Mouse (Mus musculus): ENCODE data around the gene Rfx1. TPM values are rescaled to one million over a fixed set of nuclear protein-coding genes. Genes with fewer than 3 reads are reported as not detected.

Gene Rfx1
- polyA plus RNA-seq, 2 experiments = 9.8 to 30.4 TPM

GRCm38 (mm10) chr8:84073230-84073976 is 6.8 kb downstream of the Rfx1 start:
- Histone ChIP-seq H3K4me3 (replicated peaks; ENCODE audit: low read length) (no peak overlapping the region), H3K27ac (replicated peaks; ENCODE audit: low read depth, low read length) (no peak overlapping the region), H3K4me1 (ENCODE audit: control insufficient read depth, insufficient read depth, low read length) (peaks cover 6% of the 10 kb centered on the region; the same call in 1 of the 2 replicates), H3K9ac (ENCODE audit: low read depth, low read length, severe bottlenecking) (no peak overlapping the region), H3K9me3 (ENCODE audit: control insufficient read depth, low read length) (no peaks in the 10 kb centered on the region), H3K4me2 (replicated peaks; ENCODE audit: low read depth, low read length, severe bottlenecking) (no peak overlapping the region), H3K27me3 (ENCODE audit: control insufficient read depth, insufficient read depth, low read length) (no peaks in the 10 kb centered on the region), H3K36me3 (ENCODE audit: control insufficient read depth, insufficient read depth, low read length) (peaks cover 20% of the 10 kb centered on the region)
- no peak for TF ChIP-seq POLR2A (IDR thresholded peaks at IDR 0.05; ENCODE audit: borderline replicate concordance, extremely low read depth, insufficient read depth, insufficient read length)
- ATAC-seq (ENCODE audit: low FRiP score, low read depth) (no peak), DNase-seq (ENCODE audit: low spot score) (no peak)
- 63% methylated on average over 9 of the region's 10 CpGs for WGBS

GRCm38 (mm10) chr8:84076412-84076811 is 9.8 kb downstream of the Rfx1 start:
- H3K9ac ChIP-seq (ENCODE audit: low read depth, low read length, severe bottlenecking) = no peak overlapping the region
- H3K27me3 ChIP-seq (ENCODE audit: control insufficient read depth, insufficient read depth, low read length) = no peaks in the 10 kb centered on the region
- no peak for TF ChIP-seq POLR2A (IDR thresholded peaks at IDR 0.05; ENCODE audit: borderline replicate concordance, extremely low read depth, insufficient read depth, insufficient read length)
- H3K36me3 ChIP-seq (ENCODE audit: control insufficient read depth, insufficient read depth, low read length) = peaks cover 38% of the 10 kb centered on the region
- no peaks in the 10 kb centered on the region for H3K9me3 ChIP-seq (ENCODE audit: control insufficient read depth, low read length)
- no peak overlapping the region for H3K4me3 ChIP-seq (replicated peaks; ENCODE audit: low read length)
- no peak overlapping the region for H3K27ac ChIP-seq (replicated peaks; ENCODE audit: low read depth, low read length)
- DNase-seq (ENCODE audit: low spot score) = no peak
- H3K4me1 ChIP-seq (ENCODE audit: control insufficient read depth, insufficient read depth, low read length) = peaks cover 6% of the 10 kb centered on the region; the same call in 1 of the 2 replicates
- ATAC-seq (ENCODE audit: low FRiP score, low read depth) = no peak
- H3K4me2 ChIP-seq (replicated peaks; ENCODE audit: low read depth, low read length, severe bottlenecking) = no peak overlapping the region
- WGBS = 96% methylated on average over 1 of the region's 1 CpGs

- Histone ChIP-seq H3K27me3 (ENCODE audit: control insufficient read depth, insufficient read depth, low read length) (no peaks in the 10 kb centered on the region), H3K4me2 (replicated peaks; ENCODE audit: low read depth, low read length, severe bottlenecking) (no peak overlapping the region), H3K27ac (replicated peaks; ENCODE audit: low read depth, low read length) (no peak overlapping the region), H3K9me3 (ENCODE audit: control insufficient read depth, low read length) (no peaks in the 10 kb centered on the region), H3K4me1 (ENCODE audit: control insufficient read depth, insufficient read depth, low read length) (peaks cover 4% of the 10 kb centered on the region; the same call in 1 of the 2 replicates), H3K9ac (ENCODE audit: low read depth, low read length, severe bottlenecking) (no peak overlapping the region), H3K36me3 (ENCODE audit: control insufficient read depth, insufficient read depth, low read length) (peaks cover 41% of the 10 kb centered on the region), H3K4me3 (replicated peaks; ENCODE audit: low read length) (no peak overlapping the region)
- no peak for TF ChIP-seq POLR2A (IDR thresholded peaks at IDR 0.05; ENCODE audit: borderline replicate concordance, extremely low read depth, insufficient read depth, insufficient read length)
- no peak for ATAC-seq (ENCODE audit: low FRiP score, low read depth)
- no peak for DNase-seq (ENCODE audit: low spot score)
- 49% methylated on average over 3 of the region's 3 CpGs for whole genome bisulfite sequencing
Measured at GRCm38 (mm10) chr8:84076849-84077248, 10.2 kb downstream of the Rfx1 start.

GRCm38 (mm10) chr8:84079206-84079605 is 12.6 kb downstream of the Rfx1 start:
- Histone ChIP-seq H3K4me1 (ENCODE audit: control insufficient read depth, insufficient read depth, low read length) (no peaks in the 10 kb centered on the region), H3K27ac (replicated peaks; ENCODE audit: low read depth, low read length) (no peak overlapping the region), H3K9ac (ENCODE audit: low read depth, low read length, severe bottlenecking) (no peak overlapping the region), H3K27me3 (ENCODE audit: control insufficient read depth, insufficient read depth, low read length) (no peaks in the 10 kb centered on the region), H3K4me3 (replicated peaks; ENCODE audit: low read length) (no peak overlapping the region), H3K36me3 (ENCODE audit: control insufficient read depth, insufficient read depth, low read length) (peaks cover 65% of the 10 kb centered on the region), H3K4me2 (replicated peaks; ENCODE audit: low read depth, low read length, severe bottlenecking) (no peak overlapping the region), H3K9me3 (ENCODE audit: control insufficient read depth, low read length) (no peaks in the 10 kb centered on the region)
- 74% methylated on average over 5 of the region's 5 CpGs for WGBS
- TF ChIP-seq POLR2A (IDR thresholded peaks at IDR 0.05; ENCODE audit: borderline replicate concordance, extremely low read depth, insufficient read depth, insufficient read length) = no peak
- DNase-seq (ENCODE audit: low spot score) (no peak), ATAC-seq (ENCODE audit: low FRiP score, low read depth) (no peak)

GRCm38 (mm10) chr8:84083829-84084241 is 17.2 kb downstream of the Rfx1 start:
- WGBS = 32% methylated on average over 8 of the region's 8 CpGs
- Histone ChIP-seq H3K4me2 (replicated peaks; ENCODE audit: low read depth, low read length, severe bottlenecking) (no peak overlapping the region), H3K9me3 (ENCODE audit: control insufficient read depth, low read length) (no peaks in the 10 kb centered on the region), H3K27me3 (ENCODE audit: control insufficient read depth, insufficient read depth, low read length) (no peaks in the 10 kb centered on the region), H3K36me3 (ENCODE audit: control insufficient read depth, insufficient read depth, low read length) (peaks cover 80% of the 10 kb centered on the region), H3K4me1 (ENCODE audit: control insufficient read depth, insufficient read depth, low read length) (no peaks in the 10 kb centered on the region), H3K27ac (replicated peaks; ENCODE audit: low read depth, low read length) (no peak overlapping the region), H3K9ac (ENCODE audit: low read depth, low read length, severe bottlenecking) (no peak overlapping the region), H3K4me3 (replicated peaks; ENCODE audit: low read length) (no peak overlapping the region)
- ATAC-seq (ENCODE audit: low FRiP score, low read depth) (no peak), DNase-seq (ENCODE audit: low spot score) (no peak)
- TF ChIP-seq POLR2A (IDR thresholded peaks at IDR 0.05; ENCODE audit: borderline replicate concordance, extremely low read depth, insufficient read depth, insufficient read length) = no peak

Measured in limb, embryonic 14.5 days (tissue).